Comparison of ENCODE assay signal across 1 mouse cellular context in the genomic region with DNA sequence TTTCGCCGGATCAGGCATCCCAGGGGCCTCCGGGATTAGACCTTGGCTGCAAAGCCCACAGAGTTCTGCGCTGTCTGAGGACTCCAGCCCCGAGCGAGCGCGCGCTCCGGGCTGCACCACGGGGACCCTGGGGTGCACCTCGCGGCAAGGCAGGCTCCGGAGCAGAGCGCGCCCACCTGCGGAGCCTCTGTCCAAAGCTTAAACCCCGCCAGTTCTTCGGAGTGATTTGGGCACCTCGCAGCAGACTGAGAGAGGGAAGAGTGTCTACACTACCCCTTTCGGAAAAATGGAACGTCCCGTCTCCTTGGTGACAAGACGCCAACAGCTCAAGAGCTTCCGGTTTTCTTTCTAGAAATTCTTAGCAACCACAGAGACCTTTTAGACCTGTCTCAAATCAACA.
TF ChIP-seq lines count a peak whose summit lies in the region.

A gene (minus strand): TSS at position 76 of the 400 bp plus-strand sequence.

TF ChIP-seq in MEL, 35 proteins besides CTCF, POLR2A, EP300 and RAD21 (continued from another document):
- no peak for TF ChIP-seq JUND (IDR thresholded peaks at IDR 0.05; ENCODE audit: low read depth, low read length)
- no peak for TF ChIP-seq ETS1 (IDR thresholded peaks at IDR 0.05; ENCODE audit: low read depth, low read length)
- TF ChIP-seq MAZ (IDR thresholded peaks at IDR 0.05; ENCODE audit: low read depth, low read length): no peak
- TF ChIP-seq CHD2 (IDR thresholded peaks at IDR 0.05; ENCODE audit: low read length): no peak
- TF ChIP-seq TCF12 (IDR thresholded peaks at IDR 0.05; ENCODE audit: low read depth, low read length): no peak
- no peak for TF ChIP-seq RCOR1 (IDR thresholded peaks at IDR 0.05; ENCODE audit: low read depth, low read length)
- peak; percentile 100 for TF ChIP-seq SIN3A (IDR thresholded peaks at IDR 0.05; ENCODE audit: low read length)
- TF ChIP-seq UBTF (IDR thresholded peaks at IDR 0.05; ENCODE audit: borderline replicate concordance, insufficient read depth, low read depth, low read length): no peak
- no peak for TF ChIP-seq GATA1 (IDR thresholded peaks at IDR 0.05; ENCODE audit: low read depth, low read length)
- peak; percentile 69; the same call in 1 of the 2 replicates for TF ChIP-seq HCFC1 (IDR thresholded peaks at IDR 0.05; ENCODE audit: low read depth, low read length)
- TF ChIP-seq USF2 (IDR thresholded peaks at IDR 0.05; ENCODE audit: borderline replicate concordance in 1 of 2, insufficient read depth in 1 of 2, low read depth in 1 of 2, low read length in 2 of 2): no peak
- TF ChIP-seq TBP (IDR thresholded peaks at IDR 0.05; ENCODE audit: low read depth, low read length): 0 out of 2 replicates have a peak, but pooled peaks have one; percentile 35
- TF ChIP-seq USF1 (IDR thresholded peaks at IDR 0.05; ENCODE audit: low read depth, low read length): no peak
- TF ChIP-seq ZKSCAN1 (IDR thresholded peaks at IDR 0.05; ENCODE audit: low read depth, low read length): no peak
- TF ChIP-seq MAX (IDR thresholded peaks at IDR 0.05; ENCODE audit: low read length): no peak
- no peak for TF ChIP-seq KAT2A (conservative IDR thresholded peaks at IDR 0.05; ENCODE audit: low read depth, low read length)
- no peak for TF ChIP-seq NRF1 (IDR thresholded peaks at IDR 0.05; ENCODE audit: insufficient read depth, low read depth, low read length, poor library complexity, severe bottlenecking)
- TF ChIP-seq MEF2A (IDR thresholded peaks at IDR 0.05; ENCODE audit: extremely low read depth, insufficient replicate concordance, low read depth, low read length, poor library complexity, severe bottlenecking): no peak
- TF ChIP-seq E2F4 (IDR thresholded peaks at IDR 0.05; ENCODE audit: borderline replicate concordance, low read depth, low read length): peak; percentile 26; the same call in 1 of the 2 replicates
- peak; percentile 86 for TF ChIP-seq MXI1 (IDR thresholded peaks at IDR 0.05; ENCODE audit: low read depth, low read length)
- TF ChIP-seq SMC3 (IDR thresholded peaks at IDR 0.05; ENCODE audit: low read depth, low read length): no peak
